Mouse (Mus musculus) spleen, adult 12 weeks (tissue): ENCODE results near the gene Slc29a2.

ENCODE experiments used
- DNase-seq: peaks from one replicate; pipeline ENCODE4 v3.0.0; 2022; ENCODE audit warnings: low spot score

Gene Slc29a2

GRCm38 (mm10) chr19:5058801-5059771, 35.4 kb downstream of the Slc29a2 start:
- no peak for DNase-seq

- no peak for DNase-seq
Measured at GRCm38 (mm10) chr19:5060365-5061330, 37.0 kb downstream of the Slc29a2 start.

GRCm38 (mm10) chr19:5062041-5062440, 38.4 kb downstream of the Slc29a2 start:
- DNase-seq, result no peak

GRCm38 (mm10) chr19:5062446-5062845, 38.8 kb downstream of the Slc29a2 start:
- DNase-seq, result no peak

GRCm38 (mm10) chr19:5065104-5065503, 41.4 kb downstream of the Slc29a2 start:
- no peak for DNase-seq

GRCm38 (mm10) chr19:5067040-5067799, 43.6 kb downstream of the Slc29a2 start:
- DNase-seq, result no peak

- no peak for DNase-seq
Measured at GRCm38 (mm10) chr19:5067867-5068569, 44.4 kb downstream of the Slc29a2 start, which contains the start of gene Cd248. Cd248 (plus strand) TSS chr19:5068078.

GRCm38 (mm10) chr19:5068570-5069234, 45.0 kb downstream of the Slc29a2 start:
- no peak for DNase-seq

GRCm38 (mm10) chr19:5069486-5069885, 45.8 kb downstream of the Slc29a2 start:
- no peak for DNase-seq

GRCm38 (mm10) chr19:5069978-5070377, 46.3 kb downstream of the Slc29a2 start:
- no peak for DNase-seq

- no peak for DNase-seq
Measured at GRCm38 (mm10) chr19:5071077-5071476, 47.4 kb downstream of the Slc29a2 start.

GRCm38 (mm10) chr19:5071545-5072369, 48.1 kb downstream of the Slc29a2 start:
- DNase-seq, result peak; percentile 68

- DNase-seq, result no peak
Measured at GRCm38 (mm10) chr19:5072389-5073019, 48.8 kb downstream of the Slc29a2 start.

- no peak for DNase-seq
Measured at GRCm38 (mm10) chr19:5073028-5073427, 49.4 kb downstream of the Slc29a2 start.

GRCm38 (mm10) chr19:5073518-5073917, 49.9 kb downstream of the Slc29a2 start:
- no peak for DNase-seq

- DNase-seq, result no peak
Measured at GRCm38 (mm10) chr19:5079279-5079678, 55.6 kb downstream of the Slc29a2 start.
